8 mouse cellular contexts compared by ENCODE assay signal in genomic region chr7:143738601-143739006, GRCm38 (mm10). TPM values are rescaled to one million over a fixed set of nuclear protein-coding genes. Genes with fewer than 3 reads are reported as not detected.
A peak's percentile ranks its signal among the peaks of the same experiment; 100 is the strongest.
DNase-seq lines count a peak whose midpoint lies in the region; ATAC-seq and TF ChIP-seq lines count a peak whose summit lies in the region.

No protein-coding gene starts in this region.

- no peaks in the 10 kb centered on the region for H3K36me3 ChIP-seq in kidney, adult 2 months (ENCODE audit: control insufficient read depth, insufficient read depth, low read length)
- H3K36me3 ChIP-seq in intestine, embryonic 15.5 days, result no peaks in the 10 kb centered on the region
- H3K36me3 ChIP-seq in lung, postnatal 0 days (ENCODE audit: insufficient read depth, low read length), result no peaks in the 10 kb centered on the region

- H3K4me1 ChIP-seq in kidney, adult 2 months (ENCODE audit: control insufficient read depth, insufficient read depth, low read length), result peaks cover 8% of the 10 kb centered on the region; the same call in 1 of the 2 replicates
- H3K4me1 ChIP-seq in embryonic fibroblast, embryonic 13.5 days (ENCODE audit: control insufficient read depth, insufficient read depth, low read length), result peaks cover 6% of the 10 kb centered on the region; the same call in 1 of the 2 replicates
- H3K4me1 ChIP-seq in intestine, embryonic 15.5 days (replicated peaks), result peaks cover 31% of the 10 kb centered on the region
- peaks cover 23% of the 10 kb centered on the region for H3K4me1 ChIP-seq in lung, postnatal 0 days (ENCODE audit: insufficient read depth, low read depth, low read length)

- DNase-seq in kidney, adult 2 months, result peak; percentile 36
- DNase-seq in kidney, adult 9 months, result no peak
- DNase-seq in lung, postnatal 0 days (ENCODE audit: low spot score), result peak; percentile 62
- DNase-seq in embryo, embryonic 10 days (ENCODE audit: low spot score), result no peak
- no peak for DNase-seq in yolk sac, embryonic 10.5 days (ENCODE audit: low spot score)
- DNase-seq in cerebellum, postnatal 36 days, result no peak

- peak overlapping the region; percentile 93; the same call in 1 of the 2 replicates for H3K4me3 ChIP-seq in kidney, adult 2 months (ENCODE audit: insufficient read depth, low read depth, low read length)
- peak overlapping the region; percentile 95 for H3K4me3 ChIP-seq in embryonic fibroblast, embryonic 13.5 days (ENCODE audit: insufficient read depth, low read length)
- H3K4me3 ChIP-seq in intestine, embryonic 15.5 days (replicated peaks), result peak overlapping the region; percentile 71
- peak overlapping the region; percentile 72 for H3K4me3 ChIP-seq in lung, postnatal 0 days (ENCODE audit: low read depth, low read length)

- TF ChIP-seq POLR2A in kidney, adult 2 months (IDR thresholded peaks at IDR 0.05; ENCODE audit: low read depth, low read length), result no peak
- no peak for TF ChIP-seq POLR2A in embryonic fibroblast, embryonic 13.5 days (IDR thresholded peaks at IDR 0.05; ENCODE audit: low read depth, low read length)

- no peak overlapping the region for H3K27ac ChIP-seq in kidney, adult 2 months (ENCODE audit: insufficient read depth, low read depth, low read length)
- H3K27ac ChIP-seq in embryonic fibroblast, embryonic 13.5 days (ENCODE audit: insufficient read depth, low read length), result no peak overlapping the region
- H3K27ac ChIP-seq in intestine, embryonic 15.5 days, result peak overlapping the region; percentile 87; the same call in 1 of the 2 replicates
- H3K27ac ChIP-seq in lung, postnatal 0 days (ENCODE audit: low read length), result peak overlapping the region; percentile 95

- no peak for TF ChIP-seq CTCF in kidney, adult 2 months (conservative IDR thresholded peaks at IDR 0.05; ENCODE audit: insufficient read depth, insufficient read length, low read depth, low read length)
- no peak for TF ChIP-seq CTCF in embryonic fibroblast, embryonic 13.5 days (IDR thresholded peaks at IDR 0.05; ENCODE audit: borderline replicate concordance, insufficient read depth, low read length)
- no peak for TF ChIP-seq CTCF in lung, postnatal 0 days (IDR thresholded peaks at IDR 0.05)

- H3K4me2 ChIP-seq in intestine, embryonic 15.5 days (replicated peaks), result peak overlapping the region; percentile 93
- H3K4me2 ChIP-seq in lung, postnatal 0 days (replicated peaks; ENCODE audit: low read depth, low read length), result peak overlapping the region; percentile 86

- peak overlapping the region; percentile 27; the same call in 1 of the 2 replicates for H3K9ac ChIP-seq in intestine, embryonic 15.5 days
- H3K9ac ChIP-seq in lung, postnatal 0 days (replicated peaks; ENCODE audit: low read depth), result peak overlapping the region; percentile 94; the same call in 1 of the 2 replicates

- ATAC-seq in intestine, embryonic 15.5 days, result 0 out of 2 replicates have a peak, but pooled peaks have one; percentile 31
- ATAC-seq in lung, postnatal 0 days, result peak; percentile 25

- H3K27me3 ChIP-seq in kidney, adult 2 months (replicated peaks; ENCODE audit: control insufficient read depth, insufficient read depth, low read length), result no peaks in the 10 kb centered on the region
- H3K27me3 ChIP-seq in intestine, embryonic 15.5 days (replicated peaks), result no peaks in the 10 kb centered on the region
- no peaks in the 10 kb centered on the region for H3K27me3 ChIP-seq in lung, postnatal 0 days (replicated peaks; ENCODE audit: insufficient read depth, low read length)

- 50% methylated on average over 5 of the region's 5 CpGs for WGBS in kidney, adult 2 months
- 34% methylated on average over 5 of the region's 5 CpGs for WGBS in intestine, embryonic 15.5 days
- 9% methylated on average over 5 of the region's 5 CpGs for WGBS in lung, postnatal 0 days

- H3K9me3 ChIP-seq in intestine, embryonic 15.5 days, result no peaks in the 10 kb centered on the region
- no peaks in the 10 kb centered on the region for H3K9me3 ChIP-seq in lung, postnatal 0 days (ENCODE audit: low read length)

- TF ChIP-seq EP300 in lung, postnatal 0 days (IDR thresholded peaks at IDR 0.05), result no peak

RNA-seq across cellular contexts. Expression of gene Osbpl5, which starts 18.2 kb away (rescaled TPM):
- polyA plus RNA-seq in kidney, adult 2 months (2012; rRNA removed), result 75.0 and 77.1 TPM in 2 replicates
- polyA plus RNA-seq in embryonic fibroblast, embryonic 13.5 days (2011; ENCODE audit: insufficient read length, low read depth, missing spikeins), result 54.2 and 70.5 TPM in 2 replicates
- polyA plus RNA-seq in intestine, embryonic 15.5 days (2015; fragmentation: Nextera tagmentation; extraction: Ambion mirVana), result 25.6 and 25.9 TPM in 2 replicates
- polyA plus RNA-seq in lung, postnatal 0 days (2015; fragmentation: Nextera tagmentation; extraction: Ambion mirVana), result 47.6 and 56.8 TPM in 2 replicates

RNA-seq across cellular contexts. Expression of gene Mrgprg, which starts 28.2 kb away (rescaled TPM):
- 0.33 and 1.1 TPM in 2 replicates for polyA plus RNA-seq in kidney, adult 2 months (2012; rRNA removed)
- not detected in 2 replicates for polyA plus RNA-seq in embryonic fibroblast, embryonic 13.5 days (2011; ENCODE audit: insufficient read length, low read depth, missing spikeins)
- not detected in 2 replicates for polyA plus RNA-seq in intestine, embryonic 15.5 days (2015; fragmentation: Nextera tagmentation; extraction: Ambion mirVana)
- polyA plus RNA-seq in lung, postnatal 0 days (2015; fragmentation: Nextera tagmentation; extraction: Ambion mirVana), result not detected in 2 replicates

RNA-seq across cellular contexts. Expression of gene Mrgpre, which starts 45.7 kb away (rescaled TPM):
- 2.3 and 2.8 TPM in 2 replicates for polyA plus RNA-seq in kidney, adult 2 months (2012; rRNA removed)
- polyA plus RNA-seq in embryonic fibroblast, embryonic 13.5 days (2011; ENCODE audit: insufficient read length, low read depth, missing spikeins), result 2.3 and 2.5 TPM in 2 replicates
- 1.2 and 1.3 TPM in 2 replicates for polyA plus RNA-seq in intestine, embryonic 15.5 days (2015; fragmentation: Nextera tagmentation; extraction: Ambion mirVana)
- 0.67 and 0.72 TPM in 2 replicates for polyA plus RNA-seq in lung, postnatal 0 days (2015; fragmentation: Nextera tagmentation; extraction: Ambion mirVana)

RNA-seq across cellular contexts. Expression of gene Tnfrsf23, which starts 52.9 kb away (rescaled TPM):
- 3.0 and 3.5 TPM in 2 replicates for polyA plus RNA-seq in kidney, adult 2 months (2012; rRNA removed)
- polyA plus RNA-seq in embryonic fibroblast, embryonic 13.5 days (2011; ENCODE audit: insufficient read length, low read depth, missing spikeins), result 46.4 and 78.0 TPM in 2 replicates
- 0.69 and 1.2 TPM in 2 replicates for polyA plus RNA-seq in intestine, embryonic 15.5 days (2015; fragmentation: Nextera tagmentation; extraction: Ambion mirVana)
- 2.2 and 3.0 TPM in 2 replicates for polyA plus RNA-seq in lung, postnatal 0 days (2015; fragmentation: Nextera tagmentation; extraction: Ambion mirVana)

Comparison
In these comparisons a context has a peak if more than half of its experiments do, and no peak if none do; other contexts are left out.
1. DNase-seq: peak in kidney, adult 2 months (single experiment) and lung, postnatal 0 days (single experiment); none in kidney, adult 9 months (single experiment), embryo, embryonic 10 days (single experiment), yolk sac, embryonic 10.5 days (single experiment) and cerebellum, postnatal 36 days (0 of 2).
2. H3K27ac ChIP-seq: peak in intestine, embryonic 15.5 days (single experiment) and lung, postnatal 0 days (single experiment); none in kidney, adult 2 months (single experiment) and embryonic fibroblast, embryonic 13.5 days (single experiment).
3. Peak in every context shown above with its lines, with median percentiles within 50 percentile points of each other: H3K4me3 ChIP-seq.